Mouse (Mus musculus): ENCODE measurements at regions not wholly inside any gene's neighbourhood (a gene's known extent, or its start where the extent isn't known, plus 50 kb on each side); places are given as distances from the start of the nearest gene placed in this dataset.

- Histone ChIP-seq H3K9ac (ENCODE audit: low read depth, low read length) (no peak overlapping the region), H3K27me3 (ENCODE audit: control insufficient read depth, insufficient read depth, low read length) (no peaks in the 10 kb centered on the region), H3K4me3 (ENCODE audit: insufficient read depth, low read depth, low read length) (no peak overlapping the region), H3K4me1 (ENCODE audit: control insufficient read depth, insufficient read depth, low read length) (no peaks in the 10 kb centered on the region), H3K36me3 (ENCODE audit: control insufficient read depth, insufficient read depth, low read length) (no peaks in the 10 kb centered on the region), H3K79me2 (ENCODE audit: control insufficient read depth, insufficient read depth, low read length) (no peaks in the 10 kb centered on the region), H3K27ac (replicated peaks; ENCODE audit: insufficient read depth, low read depth, low read length) (no peak overlapping the region)
- WGBS, result 92% methylated on average over 3 of the region's 3 CpGs
- no peak for DNase-seq (ENCODE audit: extremely low read depth, low read depth, low spot score)
- TF ChIP-seq CTCF (IDR thresholded peaks at IDR 0.05; ENCODE audit: low read depth, low read length) (no peak), POLR2A (IDR thresholded peaks at IDR 0.05; ENCODE audit: extremely low read depth, insufficient read depth, low read length) (no peak)
Observed at GRCm38 (mm10) chr1:185682458-185682750, 227.8 kb downstream of the Slc30a10 start.

- H3K4me3 ChIP-seq (ENCODE audit: insufficient read depth, low read depth, low read length), result no peak overlapping the region
- DNase-seq (ENCODE audit: extremely low read depth, low read depth, low spot score), result peak; percentile 13
- H3K27ac ChIP-seq (replicated peaks; ENCODE audit: insufficient read depth, low read depth, low read length), result no peak overlapping the region
- H3K36me3 ChIP-seq (ENCODE audit: control insufficient read depth, insufficient read depth, low read length), result no peaks in the 10 kb centered on the region
- H3K9ac ChIP-seq (ENCODE audit: low read depth, low read length), result no peak overlapping the region
- H3K79me2 ChIP-seq (ENCODE audit: control insufficient read depth, insufficient read depth, low read length), result no peaks in the 10 kb centered on the region
- no peaks in the 10 kb centered on the region for H3K4me1 ChIP-seq (ENCODE audit: control insufficient read depth, insufficient read depth, low read length)
- H3K27me3 ChIP-seq (ENCODE audit: control insufficient read depth, insufficient read depth, low read length), result no peaks in the 10 kb centered on the region
- TF ChIP-seq POLR2A (IDR thresholded peaks at IDR 0.05; ENCODE audit: extremely low read depth, insufficient read depth, low read length), result no peak
- peak; percentile 78 for TF ChIP-seq CTCF (IDR thresholded peaks at IDR 0.05; ENCODE audit: low read depth, low read length)
- WGBS, result 76% methylated on average over 9 of the region's 9 CpGs
Observed at GRCm38 (mm10) chr1:185684638-185685037, 230.0 kb downstream of the Slc30a10 start.

GRCm38 (mm10) chr1:185688506-185688905, 233.9 kb downstream of the Slc30a10 start:
- no peaks in the 10 kb centered on the region for H3K36me3 ChIP-seq (ENCODE audit: control insufficient read depth, insufficient read depth, low read length)
- no peaks in the 10 kb centered on the region for H3K4me1 ChIP-seq (ENCODE audit: control insufficient read depth, insufficient read depth, low read length)
- TF ChIP-seq CTCF (IDR thresholded peaks at IDR 0.05; ENCODE audit: low read depth, low read length) (no peak), POLR2A (IDR thresholded peaks at IDR 0.05; ENCODE audit: extremely low read depth, insufficient read depth, low read length) (no peak)
- no peak for DNase-seq (ENCODE audit: extremely low read depth, low read depth, low spot score)
- H3K9ac ChIP-seq (ENCODE audit: low read depth, low read length), result no peak overlapping the region
- no peaks in the 10 kb centered on the region for H3K79me2 ChIP-seq (ENCODE audit: control insufficient read depth, insufficient read depth, low read length)
- H3K27me3 ChIP-seq (ENCODE audit: control insufficient read depth, insufficient read depth, low read length), result no peaks in the 10 kb centered on the region
- no peak overlapping the region for H3K4me3 ChIP-seq (ENCODE audit: insufficient read depth, low read depth, low read length)
- WGBS, result 93% methylated on average over 10 of the region's 10 CpGs
- no peak overlapping the region for H3K27ac ChIP-seq (replicated peaks; ENCODE audit: insufficient read depth, low read depth, low read length)

GRCm38 (mm10) chr1:185695394-185695793, 240.7 kb downstream of the Slc30a10 start:
- no peak overlapping the region for H3K4me3 ChIP-seq (ENCODE audit: insufficient read depth, low read depth, low read length)
- no peak overlapping the region for H3K9ac ChIP-seq (ENCODE audit: low read depth, low read length)
- H3K36me3 ChIP-seq (ENCODE audit: control insufficient read depth, insufficient read depth, low read length), result no peaks in the 10 kb centered on the region
- no peak for DNase-seq (ENCODE audit: extremely low read depth, low read depth, low spot score)
- H3K79me2 ChIP-seq (ENCODE audit: control insufficient read depth, insufficient read depth, low read length), result no peaks in the 10 kb centered on the region
- H3K27ac ChIP-seq (replicated peaks; ENCODE audit: insufficient read depth, low read depth, low read length), result no peak overlapping the region
- TF ChIP-seq CTCF (IDR thresholded peaks at IDR 0.05; ENCODE audit: low read depth, low read length) (no peak), POLR2A (IDR thresholded peaks at IDR 0.05; ENCODE audit: extremely low read depth, insufficient read depth, low read length) (no peak)
- no peaks in the 10 kb centered on the region for H3K4me1 ChIP-seq (ENCODE audit: control insufficient read depth, insufficient read depth, low read length)
- H3K27me3 ChIP-seq (ENCODE audit: control insufficient read depth, insufficient read depth, low read length), result no peaks in the 10 kb centered on the region
- 81% methylated on average over 2 of the region's 2 CpGs for WGBS

- no peak for DNase-seq (ENCODE audit: extremely low read depth, low read depth, low spot score)
- Histone ChIP-seq H3K79me2 (ENCODE audit: control insufficient read depth, insufficient read depth, low read length) (no peaks in the 10 kb centered on the region), H3K9ac (ENCODE audit: low read depth, low read length) (no peak overlapping the region), H3K36me3 (ENCODE audit: control insufficient read depth, insufficient read depth, low read length) (no peaks in the 10 kb centered on the region), H3K27me3 (ENCODE audit: control insufficient read depth, insufficient read depth, low read length) (no peaks in the 10 kb centered on the region), H3K4me3 (ENCODE audit: insufficient read depth, low read depth, low read length) (no peak overlapping the region), H3K4me1 (ENCODE audit: control insufficient read depth, insufficient read depth, low read length) (peaks cover 2% of the 10 kb centered on the region; the same call in 1 of the 2 replicates), H3K27ac (replicated peaks; ENCODE audit: insufficient read depth, low read depth, low read length) (no peak overlapping the region)
- WGBS, result 92% methylated on average over 6 of the region's 6 CpGs
- no peak for TF ChIP-seq POLR2A (IDR thresholded peaks at IDR 0.05; ENCODE audit: extremely low read depth, insufficient read depth, low read length)
- no peak for TF ChIP-seq CTCF (IDR thresholded peaks at IDR 0.05; ENCODE audit: low read depth, low read length)
Observed at GRCm38 (mm10) chr1:185699758-185700157, 245.1 kb downstream of the Slc30a10 start.

GRCm38 (mm10) chr1:185726324-185726723, 271.7 kb downstream of the Slc30a10 start:
- Histone ChIP-seq H3K27ac (replicated peaks; ENCODE audit: insufficient read depth, low read depth, low read length) (no peak overlapping the region), H3K27me3 (ENCODE audit: control insufficient read depth, insufficient read depth, low read length) (peaks cover 3% of the 10 kb centered on the region; the same call in 1 of the 2 replicates), H3K79me2 (ENCODE audit: control insufficient read depth, insufficient read depth, low read length) (no peaks in the 10 kb centered on the region), H3K36me3 (ENCODE audit: control insufficient read depth, insufficient read depth, low read length) (no peaks in the 10 kb centered on the region), H3K4me1 (ENCODE audit: control insufficient read depth, insufficient read depth, low read length) (no peaks in the 10 kb centered on the region), H3K4me3 (ENCODE audit: insufficient read depth, low read depth, low read length) (no peak overlapping the region), H3K9ac (ENCODE audit: low read depth, low read length) (no peak overlapping the region)
- TF ChIP-seq POLR2A (IDR thresholded peaks at IDR 0.05; ENCODE audit: extremely low read depth, insufficient read depth, low read length) (no peak), CTCF (IDR thresholded peaks at IDR 0.05; ENCODE audit: low read depth, low read length) (no peak)
- DNase-seq (ENCODE audit: extremely low read depth, low read depth, low spot score), result no peak
- 77% methylated on average over 2 of the region's 2 CpGs for WGBS

Data from liver, adult 2 months (tissue).